Mouse (Mus musculus) embryo, embryonic 11 days (tissue): ENCODE data around the gene Hmga2.
A peak's percentile ranks its signal among the peaks of the same experiment; 100 is the strongest.

Experiments used
- DNase-seq: peaks from one replicate; pipeline ENCODE4 v3.0.0-alpha.2; 2015

The Hmga2 gene

GRCm38 (mm10) chr10:120422820-120423219 is 53.4 kb downstream of the Hmga2 start:
- DNase-seq: no peak

GRCm38 (mm10) chr10:120422050-120422449 is 54.2 kb downstream of the Hmga2 start:
- DNase-seq: no peak

- DNase-seq: peak; percentile 64
Observed at GRCm38 (mm10) chr10:120420971-120421629, 55.2 kb downstream of the Hmga2 start.

- no peak for DNase-seq
Observed at GRCm38 (mm10) chr10:120418738-120419523, 57.3 kb downstream of the Hmga2 start.

DNA sequence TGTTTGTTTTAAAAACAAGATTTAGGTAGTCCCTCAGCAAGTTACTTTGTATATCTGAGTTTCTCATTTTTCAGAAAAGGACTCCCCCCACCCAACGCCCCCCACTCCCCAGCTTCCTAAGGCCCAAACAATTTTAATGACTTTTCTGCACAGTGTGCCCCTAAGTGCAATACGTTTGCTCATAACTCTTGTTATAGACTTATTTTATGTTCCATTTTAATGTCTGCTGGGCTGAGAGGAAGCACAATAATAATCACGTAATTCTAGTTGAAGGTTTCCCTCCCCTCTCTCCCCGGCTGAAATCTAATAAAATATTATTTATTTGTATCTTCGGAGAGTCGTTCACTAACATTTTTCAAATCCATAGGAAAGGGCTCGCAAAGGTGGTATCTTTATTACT is 58.1 kb downstream of the Hmga2 start:
- DNase-seq: no peak

GRCm38 (mm10) chr10:120417488-120418118 is 58.7 kb downstream of the Hmga2 start:
- peak; percentile 67 for DNase-seq

GRCm38 (mm10) chr10:120417116-120417487 is 59.2 kb downstream of the Hmga2 start:
- DNase-seq: peak; percentile 54

DNA sequence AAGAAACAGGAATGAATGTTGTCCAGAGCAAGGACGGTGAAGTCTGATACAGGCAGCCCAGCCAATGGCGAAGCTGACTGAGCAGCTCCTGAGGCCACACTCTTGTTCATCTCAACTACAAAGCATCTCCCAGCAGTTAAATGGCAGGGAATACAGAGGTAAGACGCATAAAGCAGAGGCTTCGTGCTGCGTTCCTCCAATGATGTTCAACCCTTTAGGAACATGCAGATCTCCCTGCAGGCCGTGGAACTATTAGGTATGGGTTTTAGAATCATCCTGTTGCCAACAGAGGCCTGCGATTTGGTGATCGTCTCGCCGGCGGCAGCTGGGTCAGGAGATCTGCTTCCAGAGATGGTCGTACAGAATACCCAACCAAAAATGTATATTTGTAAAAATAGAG is 59.6 kb downstream of the Hmga2 start:
- no peak for DNase-seq

GRCm38 (mm10) chr10:120412215-120412614 is 64.1 kb downstream of the Hmga2 start:
- no peak for DNase-seq

GRCm38 (mm10) chr10:120410958-120411357 is 65.3 kb downstream of the Hmga2 start:
- DNase-seq: no peak

GRCm38 (mm10) chr10:120409131-120409530 is 67.1 kb downstream of the Hmga2 start:
- DNase-seq: no peak

- DNase-seq: peak; percentile 46
Observed at GRCm38 (mm10) chr10:120407230-120407629, 69.0 kb downstream of the Hmga2 start.

DNA sequence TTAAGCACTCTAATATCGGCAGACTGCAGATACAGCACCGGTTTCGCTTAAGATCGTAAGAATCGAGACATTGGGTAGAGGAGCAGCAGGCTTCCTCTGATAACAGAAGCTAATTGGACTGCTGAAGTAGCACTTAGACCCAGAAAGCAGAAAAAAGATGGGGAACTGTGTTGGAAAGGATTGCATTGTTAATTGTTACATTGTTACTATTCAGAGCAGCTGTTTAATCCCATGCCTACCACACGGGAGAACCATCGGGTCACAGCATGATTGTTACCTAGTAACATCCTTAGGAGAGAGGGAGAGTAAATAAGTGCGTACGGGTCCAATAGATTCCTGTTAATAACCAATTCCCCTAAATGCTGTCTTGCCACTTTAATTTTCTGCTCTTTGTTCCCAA is 70.2 kb downstream of the Hmga2 start:
- no peak for DNase-seq

GRCm38 (mm10) chr10:120405322-120405721 is 70.9 kb downstream of the Hmga2 start:
- no peak for DNase-seq

GRCm38 (mm10) chr10:120402966-120403365 is 73.3 kb downstream of the Hmga2 start:
- no peak for DNase-seq

DNA sequence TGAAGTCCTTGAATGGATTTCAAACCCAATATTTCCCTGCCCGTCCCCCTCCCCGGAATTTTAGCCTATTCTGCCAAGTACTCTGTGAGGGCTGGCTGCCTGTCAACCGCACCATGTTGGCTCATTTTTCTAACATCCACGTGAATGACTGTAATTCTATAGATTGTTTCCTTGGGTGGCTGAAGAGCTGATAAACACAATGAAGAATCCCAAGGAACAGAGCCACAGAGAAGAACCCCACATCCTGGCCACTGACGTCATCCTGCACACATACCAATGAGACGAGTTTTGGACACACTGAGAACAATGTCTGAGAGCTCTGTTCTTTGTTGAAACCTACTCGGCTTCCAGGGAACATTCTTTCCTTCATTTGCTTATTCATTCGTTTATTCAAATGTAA is 74.5 kb downstream of the Hmga2 start:
- DNase-seq: no peak

GRCm38 (mm10) chr10:120399846-120400510 is 76.3 kb downstream of the Hmga2 start:
- DNase-seq: peak; percentile 58

DNA sequence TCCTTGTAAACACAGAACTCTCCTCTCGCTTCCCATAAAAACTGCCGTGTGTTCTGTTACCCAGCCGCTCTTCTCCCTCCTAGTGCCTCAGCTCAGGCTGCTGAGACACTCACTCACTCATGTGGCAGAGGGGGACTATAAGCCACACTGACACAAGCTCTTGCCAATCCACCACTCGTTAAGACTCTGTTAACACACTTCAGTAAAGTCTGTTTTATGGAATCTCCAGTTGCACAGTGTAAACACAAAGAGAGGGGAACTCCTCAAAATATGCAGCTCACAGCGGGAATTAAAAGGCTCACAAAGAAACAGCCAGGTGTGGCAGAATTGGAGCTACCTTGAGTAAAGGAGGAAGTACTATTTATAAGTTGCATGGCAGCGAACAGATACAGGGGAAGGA is 77.5 kb downstream of the Hmga2 start:
- no peak for DNase-seq

DNA sequence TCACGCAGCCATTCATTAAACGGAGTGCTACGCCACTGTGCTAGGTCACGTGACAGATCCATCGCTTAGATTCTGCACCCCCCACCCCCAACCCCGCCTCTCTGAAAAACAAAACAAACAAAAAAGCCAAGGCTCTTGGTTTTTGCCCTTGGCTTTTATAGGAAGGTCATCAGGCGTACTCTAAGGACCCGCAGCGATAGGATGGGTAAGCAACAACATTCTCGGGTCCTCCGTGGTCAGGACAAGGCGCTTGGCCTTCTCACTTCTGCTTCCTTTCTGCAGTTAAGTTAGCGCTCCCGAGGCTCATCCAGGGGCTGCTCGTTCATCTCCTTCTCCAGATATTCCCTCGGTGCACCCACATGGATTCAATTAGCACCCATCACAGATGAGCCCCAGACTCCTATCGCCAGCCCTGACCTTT is 79.0 kb downstream of the Hmga2 start:
- peak; percentile 56 for DNase-seq

DNA sequence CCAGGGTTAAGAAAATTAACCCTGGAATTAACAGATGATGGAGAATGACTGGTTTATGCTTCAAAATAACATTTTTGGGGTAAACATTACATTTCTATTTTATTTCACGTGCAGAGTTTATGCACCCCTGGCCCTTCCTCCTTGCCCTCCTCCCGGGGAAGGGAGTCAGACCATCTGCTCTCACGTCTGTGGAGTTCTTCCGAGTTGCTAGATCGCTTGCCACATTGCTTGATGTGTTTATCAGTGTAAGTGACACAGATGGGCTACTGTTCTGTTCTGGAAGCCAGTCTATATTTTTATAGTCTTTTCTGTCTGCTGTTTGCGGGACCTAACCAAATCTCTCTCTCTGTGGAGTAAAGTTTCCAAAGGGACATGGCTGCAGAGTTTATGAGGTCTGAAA is 80.7 kb downstream of the Hmga2 start:
- DNase-seq: no peak

GRCm38 (mm10) chr10:120394740-120395139 is 81.5 kb downstream of the Hmga2 start:
- DNase-seq: no peak

GRCm38 (mm10) chr10:120391971-120392716 is 84.1 kb downstream of the Hmga2 start:
- no peak for DNase-seq
